11 mouse cellular contexts compared by ENCODE assay signal in the genomic region with DNA sequence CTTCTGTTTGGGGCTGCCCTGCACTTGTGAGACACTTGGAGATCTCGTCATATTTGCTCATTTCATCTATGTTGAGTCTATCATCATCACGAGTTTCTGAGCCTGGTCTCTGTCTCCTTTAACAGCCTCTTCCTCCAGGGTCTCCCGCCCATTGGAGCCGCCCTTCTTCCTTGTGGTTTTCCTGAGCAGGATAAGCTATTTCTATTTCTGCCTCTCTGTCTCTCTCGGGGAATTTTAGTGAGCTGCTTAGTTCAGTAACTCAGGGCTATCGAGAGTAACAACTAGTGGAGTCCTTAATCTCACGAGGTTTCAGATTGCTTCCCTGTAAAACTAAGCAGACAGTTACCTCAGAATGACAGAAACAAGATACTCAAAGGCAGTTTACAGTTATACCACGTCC. TPM values are rescaled to one million over a fixed set of nuclear protein-coding genes. Genes with fewer than 3 reads are reported as not detected.
A peak's percentile ranks its signal among the peaks of the same experiment; 100 is the strongest.
DNase-seq lines count a peak whose midpoint lies in the region; ATAC-seq lines count a peak whose summit lies in the region.
"Had no signal": no experiment of that assay in that cellular context is flagged by ENCODE, and none has a peak within 500 bp of the region (broad histone marks: within the 10 kb centered on the region; RNA-seq: fewer than 3 reads in every experiment).

No protein-coding gene starts in this region.

- peaks cover 33% of the 10 kb centered on the region for H3K4me1 ChIP-seq in hindbrain, embryonic 14.5 days (replicated peaks; ENCODE audit: control insufficient read depth, insufficient read depth, low read length)
- H3K4me1 ChIP-seq in hindbrain, embryonic 16.5 days (ENCODE audit: control insufficient read depth, insufficient read depth, low read depth, low read length): peaks cover 29% of the 10 kb centered on the region
- H3K4me1 ChIP-seq in liver, embryonic 12.5 days: peaks cover 19% of the 10 kb centered on the region

- no peaks in the 10 kb centered on the region for H3K9me3 ChIP-seq in hindbrain, embryonic 14.5 days (ENCODE audit: control insufficient read depth, low read length)
- H3K9me3 ChIP-seq in hindbrain, embryonic 16.5 days (ENCODE audit: control insufficient read depth, low read length): no peaks in the 10 kb centered on the region
- no peaks in the 10 kb centered on the region for H3K9me3 ChIP-seq in liver, embryonic 12.5 days (replicated peaks)

- H3K27me3 ChIP-seq in hindbrain, embryonic 14.5 days (ENCODE audit: control insufficient read depth, insufficient read depth, low read length): peaks cover 56% of the 10 kb centered on the region
- H3K27me3 ChIP-seq in hindbrain, embryonic 16.5 days (replicated peaks; ENCODE audit: control insufficient read depth, insufficient read depth, low read length): peaks cover 3% of the 10 kb centered on the region
- peaks cover 38% of the 10 kb centered on the region for H3K27me3 ChIP-seq in liver, embryonic 12.5 days (replicated peaks)

- no peaks in the 10 kb centered on the region for H3K36me3 ChIP-seq in hindbrain, embryonic 14.5 days (replicated peaks; ENCODE audit: control insufficient read depth, insufficient read depth)
- H3K36me3 ChIP-seq in hindbrain, embryonic 16.5 days (ENCODE audit: control insufficient read depth, insufficient read depth, low read length): no peaks in the 10 kb centered on the region
- no peaks in the 10 kb centered on the region for H3K36me3 ChIP-seq in liver, embryonic 12.5 days

- H3K27ac ChIP-seq in hindbrain, embryonic 14.5 days: no peak overlapping the region
- H3K27ac ChIP-seq in hindbrain, embryonic 16.5 days (ENCODE audit: low read depth, low read length): no peak overlapping the region
- H3K27ac ChIP-seq in liver, embryonic 12.5 days: 0 out of 2 replicates have a peak overlapping the region, but pooled peaks have one; percentile 12

- ATAC-seq in hindbrain, embryonic 14.5 days (ENCODE audit: low FRiP score): no peak
- no peak for ATAC-seq in hindbrain, embryonic 16.5 days
- ATAC-seq in common myeloid progenitor, adult 5-6 weeks (replicated peaks; ENCODE audit: low read depth, poor library complexity, severe bottlenecking): peak; percentile 64
- ATAC-seq in liver, embryonic 12.5 days: 0 out of 2 replicates have a peak, but pooled peaks have one; percentile 11

- H3K9ac ChIP-seq in hindbrain, embryonic 14.5 days: no peak overlapping the region
- H3K9ac ChIP-seq in hindbrain, embryonic 16.5 days (ENCODE audit: low read depth, low read length): no peak overlapping the region
- H3K9ac ChIP-seq in liver, embryonic 12.5 days: no peak overlapping the region

- DNase-seq in hindbrain, embryonic 14.5 days (ENCODE audit: low spot score): no peak
- peak; percentile 7 for DNase-seq in 416B (ENCODE audit: low read depth)
- DNase-seq in cerebellum, postnatal 36 days: no peak
- DNase-seq in ovary, postnatal 10 days (ENCODE audit: low spot score): no peak
- DNase-seq: adrenal gland, postnatal 14 days; gastrocnemius, postnatal 10 days; right cerebral cortex, postnatal 14 days; thymus, postnatal 14 days had no signal

- H3K4me3 ChIP-seq in hindbrain, embryonic 14.5 days (replicated peaks; ENCODE audit: low read length): no peak overlapping the region
- H3K4me3 ChIP-seq in hindbrain, embryonic 16.5 days (ENCODE audit: low read length): no peak overlapping the region
- no peak overlapping the region for H3K4me3 ChIP-seq in liver, embryonic 12.5 days

- H3K4me2 ChIP-seq in hindbrain, embryonic 14.5 days (replicated peaks): peak overlapping the region; percentile 40
- H3K4me2 ChIP-seq in hindbrain, embryonic 16.5 days (ENCODE audit: low read length): no peak overlapping the region; the same call in 1 of the 2 replicates
- H3K4me2 ChIP-seq in liver, embryonic 12.5 days: peak overlapping the region; percentile 34

- WGBS in hindbrain, embryonic 14.5 days: 31% methylated on average over 8 of the region's 8 CpGs
- 31% methylated on average over 8 of the region's 8 CpGs for WGBS in hindbrain, embryonic 16.5 days
- WGBS in liver, embryonic 12.5 days (ENCODE audit: insufficient replicate concordance): 8% methylated on average over 8 of the region's 8 CpGs

RNA-seq across cellular contexts. Expression of a gene that starts 1.1 kb away (rescaled TPM):
- 4.1 and 5.1 TPM in 2 replicates for polyA plus RNA-seq in hindbrain, embryonic 14.5 days (2014; fragmentation: Nextera tagmentation; extraction: Ambion mirVana)
- 3.7 and 4.1 TPM in 2 replicates for polyA plus RNA-seq in hindbrain, embryonic 16.5 days (2015; fragmentation: Nextera tagmentation; extraction: Ambion mirVana)
- total RNA-seq in common myeloid progenitor, adult 5-6 weeks (2017): 1.2 and 2.4 TPM in 2 replicates
- polyA plus RNA-seq in liver, embryonic 12.5 days (2016; fragmentation: Nextera tagmentation; extraction: Ambion mirVana): 1.2 and 1.3 TPM in 2 replicates

Comparison
In these comparisons a context has a peak if more than half of its experiments do, and no peak if none do; other contexts are left out.
1. ATAC-seq: peak in common myeloid progenitor, adult 5-6 weeks (single experiment) and liver, embryonic 12.5 days (single experiment); none in hindbrain, embryonic 14.5 days (single experiment) and hindbrain, embryonic 16.5 days (single experiment).